Mouse (Mus musculus) liver, embryonic 11.5 days (tissue): ENCODE measurements around the gene Auts2. TPM values are rescaled to one million over a fixed set of nuclear protein-coding genes. Genes with fewer than 3 reads are reported as not detected.

Experiments used
- ATAC-seq: fragments of 200-750 bp; cut with Nextera tagmentation; replicated peaks from 2 replicates; pipeline ENCODE4 v1.8.0; 2017; ENCODE audit warnings: moderate number of reproducible peaks, mild to moderate bottlenecking, moderate TSS enrichment, moderate library complexity; ENCODE audit not compliant: low FRiP score
- DNase-seq: peaks from one replicate; pipeline ENCODE4 v3.0.0-alpha.2; 2017; ENCODE audit warnings: low spot score
- H3K27ac ChIP-seq: fragments of 300-500 bp; sonication (generic); 2 replicates; pipeline ENCODE4 v1.5.1; 2014; ENCODE audit warnings: mild to moderate bottlenecking, low read depth, low read length, control low read depth
- H3K27me3 ChIP-seq: fragments of 300-500 bp; sonication (generic); replicated peaks from 2 replicates; pipeline ENCODE4 v1.6.1; 2014; ENCODE audit warnings: low read length, mixed read lengths; ENCODE audit not compliant: control insufficient read depth, insufficient read depth
- H3K36me3 ChIP-seq: fragments of 300-500 bp; sonication (generic); 2 replicates; pipeline ENCODE4 v1.6.1; 2014; ENCODE audit warnings: mild to moderate bottlenecking, low read length, moderate library complexity, mixed read lengths; ENCODE audit not compliant: control insufficient read depth, insufficient read depth
- H3K4me1 ChIP-seq: fragments of 300-500 bp; sonication (generic); replicated peaks from 2 replicates; pipeline ENCODE4 v1.6.1; 2014; ENCODE audit warnings: low read length, mixed read lengths; ENCODE audit not compliant: control insufficient read depth, insufficient read depth
- H3K4me2 ChIP-seq: fragments of 300-500 bp; sonication (generic); 2 replicates; pipeline ENCODE4 v1.6.1; 2014; ENCODE audit warnings: mild to moderate bottlenecking, control low read depth, moderate library complexity
- H3K4me3 ChIP-seq: fragments of 300-500 bp; sonication (generic); 2 replicates; pipeline ENCODE4 v1.5.1; 2014; ENCODE audit warnings: low read depth, low read length, control low read depth
- H3K9ac ChIP-seq: fragments of 300-500 bp; sonication (generic); 2 replicates; pipeline ENCODE4 v1.6.1; 2014; ENCODE audit warnings: low read depth, low read length, control low read depth
- H3K9me3 ChIP-seq: fragments of 300-500 bp; sonication (generic); 2 replicates; pipeline ENCODE4 v1.6.1; 2016; ENCODE audit warnings: low read length, inconsistent platforms, mixed read lengths; ENCODE audit not compliant: control insufficient read depth
- WGBS: fragments of 180-500 bp; shearing (Covaris S2); extraction: QIAGEN DNeasy Blood & Tissue Kit; methylation state at CpG from one replicate; pipeline ENCODE4 v1.1.7; 2014; 5-methylcytosine and 5-hydroxymethylcytosine counted together
- polyA plus RNA-seq: library from polyadenylated mRNA; unstranded; fragments of >200 nt; fragmentation: Nextera tagmentation; extraction: Ambion mirVana; gene quantifications from 2 replicates; pipeline ENCODE4 v1.2.1, GENCODE M21; 2014

Auts2 gene
- polyA plus RNA-seq, 1 experiment from 2014 or later: 13.8 TPM

DNA sequence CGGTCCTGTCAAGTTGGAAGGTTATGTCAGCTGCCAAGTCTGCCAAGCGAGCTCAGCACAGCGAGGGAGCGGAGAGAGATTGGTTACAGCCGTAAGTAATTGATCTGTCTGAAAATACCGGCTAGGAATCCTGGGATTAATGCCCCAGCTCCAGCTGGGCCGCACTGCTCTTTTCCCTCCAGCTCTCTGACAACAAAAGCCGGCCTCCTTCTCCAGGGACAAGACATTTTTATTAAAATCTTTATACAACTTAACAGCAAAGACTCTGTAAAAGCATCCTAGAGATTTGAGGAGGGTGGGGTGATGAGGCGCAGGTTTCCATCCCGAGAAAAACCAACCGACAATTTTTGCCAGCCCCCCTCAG lies 468.8 kb downstream of the Auts2 start:
- no peaks in the 10 kb centered on the region; the same call in 1 of the 2 replicates for H3K4me1 ChIP-seq
- no peak overlapping the region for H3K9ac ChIP-seq
- no peaks in the 10 kb centered on the region for H3K9me3 ChIP-seq
- no peaks in the 10 kb centered on the region for H3K36me3 ChIP-seq
- DNase-seq: no peak
- H3K4me3 ChIP-seq: no peak overlapping the region
- no peak overlapping the region for H3K4me2 ChIP-seq
- WGBS: 39% methylated on average over 11 of the region's 11 CpGs
- H3K27me3 ChIP-seq: no peaks in the 10 kb centered on the region
- no peak overlapping the region for H3K27ac ChIP-seq
- ATAC-seq: no peak

DNA sequence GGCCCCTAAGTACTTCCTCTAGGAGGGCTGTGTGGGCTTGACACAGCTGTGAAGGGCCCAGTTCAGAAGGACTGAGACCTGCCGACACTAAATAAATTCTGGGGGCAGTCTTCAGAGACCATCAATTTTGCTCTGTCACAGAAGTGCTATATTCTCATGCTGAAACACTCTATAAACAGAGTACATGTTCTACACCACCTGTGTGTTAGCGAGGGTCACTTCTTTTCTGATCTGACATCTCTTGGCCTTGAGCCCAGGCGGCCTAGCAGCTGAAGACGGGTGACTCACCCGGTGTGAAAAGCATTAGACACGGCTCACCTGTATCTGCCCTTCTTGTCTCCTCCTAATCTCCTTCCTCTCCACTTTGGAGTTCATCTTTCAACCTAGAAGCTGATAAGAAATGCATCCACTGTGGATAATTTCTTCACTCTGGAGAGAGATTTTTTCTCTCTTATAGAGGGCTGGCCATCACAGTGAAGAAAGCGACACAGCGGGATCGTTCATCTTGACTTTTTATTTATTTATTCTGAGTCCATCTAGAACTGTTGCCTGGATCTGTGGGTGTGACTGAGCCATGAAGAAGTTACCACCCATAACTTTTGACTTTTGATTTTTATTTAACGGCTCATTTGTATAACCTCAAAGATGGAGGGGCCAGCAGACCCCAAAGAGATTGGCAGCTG lies 469.3 kb downstream of the Auts2 start:
- DNase-seq: no peak
- Histone ChIP-seq H3K4me2 (no peak overlapping the region), H3K9ac (no peak overlapping the region)

DNA sequence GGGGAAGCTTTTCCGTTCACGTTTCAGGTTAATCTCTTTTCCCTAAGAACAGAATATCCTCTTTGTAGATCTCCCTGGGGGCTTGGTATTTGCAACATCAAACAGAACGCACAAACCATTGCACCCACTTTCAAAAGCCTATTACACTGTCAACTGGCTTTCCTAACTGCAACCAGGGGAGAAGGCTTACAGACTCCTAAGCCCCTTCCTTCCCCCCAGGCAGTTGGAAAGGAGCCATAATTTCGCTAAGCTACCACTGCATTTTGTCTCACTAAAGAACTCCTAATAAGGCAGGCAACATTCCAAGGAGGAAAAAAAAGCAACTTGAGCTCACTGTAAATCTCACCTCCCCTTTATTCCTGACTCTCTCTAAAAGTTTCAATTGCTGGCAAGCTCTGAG lies 470.8 kb downstream of the Auts2 start:
- H3K4me3 ChIP-seq: no peak overlapping the region
- no peak overlapping the region for H3K4me2 ChIP-seq
- ATAC-seq (no peak), DNase-seq (no peak)
- H3K36me3 ChIP-seq: no peaks in the 10 kb centered on the region
- H3K27me3 ChIP-seq: no peaks in the 10 kb centered on the region
- H3K27ac ChIP-seq: no peak overlapping the region
- no peaks in the 10 kb centered on the region; the same call in 1 of the 2 replicates for H3K4me1 ChIP-seq
- no peak overlapping the region for H3K9ac ChIP-seq
- H3K9me3 ChIP-seq: no peaks in the 10 kb centered on the region
- 50% methylated on average over 4 of the region's 4 CpGs for WGBS

More for the DNA sequence above, 469.3 kb downstream of the Auts2 start:
- ATAC-seq: no peak
- Histone ChIP-seq H3K36me3 (no peaks in the 10 kb centered on the region), H3K27ac (no peak overlapping the region), H3K4me3 (no peak overlapping the region), H3K27me3 (no peaks in the 10 kb centered on the region), H3K4me1 (no peaks in the 10 kb centered on the region; the same call in 1 of the 2 replicates), H3K9me3 (no peaks in the 10 kb centered on the region)
- WGBS: 60% methylated on average over 10 of the region's 10 CpGs

- Histone ChIP-seq H3K4me2 (no peak overlapping the region), H3K4me1 (no peaks in the 10 kb centered on the region), H3K36me3 (no peaks in the 10 kb centered on the region), H3K27ac (no peak overlapping the region), H3K4me3 (no peak overlapping the region), H3K9me3 (no peaks in the 10 kb centered on the region), H3K9ac (no peak overlapping the region), H3K27me3 (no peaks in the 10 kb centered on the region)
- ATAC-seq (no peak), DNase-seq (no peak)
- WGBS: 83% methylated on average over 10 of the region's 10 CpGs
Observed at GRCm38 (mm10) chr5:132067750-132068739, 475.1 kb downstream of the Auts2 start.

GRCm38 (mm10) chr5:132060116-132060515 lies 483.0 kb downstream of the Auts2 start:
- Histone ChIP-seq H3K4me2 (no peak overlapping the region), H3K9me3 (no peaks in the 10 kb centered on the region), H3K4me1 (no peaks in the 10 kb centered on the region), H3K9ac (no peak overlapping the region), H3K4me3 (no peak overlapping the region), H3K27me3 (no peaks in the 10 kb centered on the region), H3K36me3 (no peaks in the 10 kb centered on the region), H3K27ac (no peak overlapping the region)
- WGBS: 79% methylated on average over 6 of the region's 6 CpGs
- DNase-seq: no peak
- ATAC-seq: no peak

DNA sequence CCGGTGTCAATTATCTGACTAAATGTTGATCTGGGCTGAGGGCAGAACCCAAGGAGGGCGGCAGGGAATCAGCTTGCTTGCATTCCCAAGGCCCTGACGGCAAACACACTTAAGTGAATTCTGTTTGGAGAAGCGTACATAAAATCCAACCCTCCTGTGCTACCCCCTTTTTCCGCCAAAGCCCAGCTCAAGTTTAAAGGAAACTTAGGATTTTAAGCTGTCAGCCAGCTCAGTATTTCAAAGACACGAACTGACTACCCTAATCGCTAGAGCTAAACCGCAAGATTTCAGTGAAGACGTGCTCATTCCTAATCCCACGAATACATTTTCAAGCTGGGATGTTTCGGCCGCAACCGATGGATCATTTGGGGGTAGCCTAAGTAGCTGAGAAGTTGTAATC lies 490.5 kb downstream of the Auts2 start:
- 68% methylated on average over 13 of the region's 13 CpGs for WGBS

GRCm38 (mm10) chr5:132039584-132039983 lies 503.6 kb downstream of the Auts2 start:
- Histone ChIP-seq H3K9ac (no peak overlapping the region), H3K9me3 (no peaks in the 10 kb centered on the region), H3K4me2 (no peak overlapping the region), H3K4me1 (no peaks in the 10 kb centered on the region), H3K36me3 (no peaks in the 10 kb centered on the region), H3K4me3 (no peak overlapping the region), H3K27ac (no peak overlapping the region), H3K27me3 (no peaks in the 10 kb centered on the region)
- ATAC-seq (no peak), DNase-seq (no peak)
- WGBS: 83% methylated on average over 6 of the region's 6 CpGs

More for the DNA sequence above, 490.5 kb downstream of the Auts2 start:
- Histone ChIP-seq H3K9me3 (no peaks in the 10 kb centered on the region), H3K4me1 (no peaks in the 10 kb centered on the region), H3K9ac (no peak overlapping the region), H3K27me3 (no peaks in the 10 kb centered on the region), H3K4me3 (no peak overlapping the region), H3K36me3 (no peaks in the 10 kb centered on the region), H3K27ac (no peak overlapping the region), H3K4me2 (no peak overlapping the region)
- ATAC-seq (no peak), DNase-seq (no peak)

- no peak overlapping the region for H3K4me3 ChIP-seq
- WGBS: 89% methylated on average over 15 of the region's 15 CpGs
- H3K27ac ChIP-seq: no peak overlapping the region
- H3K36me3 ChIP-seq: no peaks in the 10 kb centered on the region
- H3K4me2 ChIP-seq: no peak overlapping the region
- ATAC-seq: no peak
- no peaks in the 10 kb centered on the region for H3K27me3 ChIP-seq
- no peak overlapping the region for H3K9ac ChIP-seq
- no peaks in the 10 kb centered on the region for H3K9me3 ChIP-seq
- no peak for DNase-seq
- H3K4me1 ChIP-seq: no peaks in the 10 kb centered on the region
Observed at GRCm38 (mm10) chr5:132033491-132034350, 509.4 kb downstream of the Auts2 start.
